Mouse (Mus musculus) gastrocnemius, postnatal 4 days (tissue): Measurements from ENCODE around the gene Cbx2. TPM values are rescaled to one million over a fixed set of nuclear protein-coding genes. Genes with fewer than 3 reads are reported as not detected.

Experiments
- DNase-seq, 2 experiments: peaks; one replicate each; pipeline ENCODE4 v3.0.0; 2021 to 2022; ENCODE audit warnings: low spot score in 2 of 2, mixed read lengths in 2 of 2
- total RNA-seq, 2 experiments: library from RNA; stranded (reverse); gene quantifications; 2 replicates each; pipeline ENCODE4 v1.2.3; 2021

Gene Cbx2
- total RNA-seq, 2 experiments from 2014 or later, result 5.4 to 5.6 TPM

GRCm38 (mm10) chr11:119054351-119055345 lies 31.9 kb downstream of the Cbx2 start:
- no peak for DNase-seq

GRCm38 (mm10) chr11:119055571-119056131 lies 32.9 kb downstream of the Cbx2 start:
- no peak for DNase-seq

GRCm38 (mm10) chr11:119056301-119057211 lies 33.8 kb downstream of the Cbx2 start:
- no peak for DNase-seq

- DNase-seq, result no peak
Measured at GRCm38 (mm10) chr11:119057291-119057690, 34.5 kb downstream of the Cbx2 start.

GRCm38 (mm10) chr11:119058041-119058995 lies 35.6 kb downstream of the Cbx2 start:
- DNase-seq, result no peak

- DNase-seq, result no peak
Measured at GRCm38 (mm10) chr11:119059256-119059655, 36.5 kb downstream of the Cbx2 start.

GRCm38 (mm10) chr11:119066841-119067240 lies 44.1 kb downstream of the Cbx2 start:
- DNase-seq, result no peak

GRCm38 (mm10) chr11:119072239-119072638 lies 49.5 kb downstream of the Cbx2 start:
- DNase-seq, result no peak

- no peak for DNase-seq
Measured at GRCm38 (mm10) chr11:119072986-119073385, 50.2 kb downstream of the Cbx2 start.

- DNase-seq, result no peak
Measured at GRCm38 (mm10) chr11:119073876-119074433, 51.2 kb downstream of the Cbx2 start.

- DNase-seq, result no peak
Measured at GRCm38 (mm10) chr11:119075805-119076204, 53.0 kb downstream of the Cbx2 start.

GRCm38 (mm10) chr11:119077755-119078154 lies 55.0 kb downstream of the Cbx2 start:
- no peak for DNase-seq

GRCm38 (mm10) chr11:119078691-119079444 lies 56.1 kb downstream of the Cbx2 start:
- DNase-seq, result peak in 1 of 2 experiments; percentile 43

GRCm38 (mm10) chr11:119079445-119079837 lies 56.7 kb downstream of the Cbx2 start:
- DNase-seq, result no peak

GRCm38 (mm10) chr11:119080461-119081147 lies 57.8 kb downstream of the Cbx2 start:
- no peak for DNase-seq
